Mouse (Mus musculus) limb, embryonic 14.5 days (tissue): ENCODE measurements at regions not wholly inside any gene's neighbourhood (a gene's known extent, or its start where the extent isn't known, plus 50 kb on each side); places are given as distances from the start of the nearest gene placed in this dataset.

Source experiments
- ATAC-seq: fragments of 200-750 bp; cut with Nextera tagmentation; 2 replicates; pipeline ENCODE4 v1.8.0; 2017; ENCODE audit warnings: low read depth, moderate number of reproducible peaks, moderate TSS enrichment; ENCODE audit not compliant: low FRiP score
- DNase-seq: peaks from one replicate; pipeline ENCODE4 v3.0.0-alpha.2; 2015; ENCODE audit warnings: low spot score
- H3K27ac ChIP-seq: fragments of 300-500 bp; sonication (generic); replicated peaks from 2 replicates; pipeline ENCODE4 v1.5.1; 2014; ENCODE audit warnings: low read depth, mild to moderate bottlenecking, low read length, moderate library complexity, mixed read lengths
- H3K27me3 ChIP-seq: fragments of 300-500 bp; sonication (generic); 2 replicates; pipeline ENCODE4 v1.6.1; 2014; ENCODE audit warnings: low read length, mixed read lengths; ENCODE audit not compliant: control insufficient read depth, insufficient read depth
- H3K36me3 ChIP-seq: fragments of 300-500 bp; sonication (generic); 2 replicates; pipeline ENCODE4 v1.6.1; 2014; ENCODE audit warnings: mild to moderate bottlenecking, low read length, moderate library complexity, mixed read lengths; ENCODE audit not compliant: control insufficient read depth, insufficient read depth
- H3K4me1 ChIP-seq: fragments of 300-500 bp; sonication (generic); 2 replicates; pipeline ENCODE4 v1.6.1; 2014; ENCODE audit warnings: antibody characterized with exemption, low read length, mixed read lengths; ENCODE audit not compliant: control insufficient read depth, insufficient read depth
- H3K4me2 ChIP-seq: fragments of 300-500 bp; sonication (generic); replicated peaks from 2 replicates; pipeline ENCODE4 v1.6.1; 2014; ENCODE audit warnings: low read depth, mild to moderate bottlenecking, low read length, moderate library complexity; ENCODE audit not compliant: severe bottlenecking
- H3K4me3 ChIP-seq: fragments of 300-500 bp; sonication (generic); replicated peaks from 2 replicates; pipeline ENCODE4 v1.5.1; 2014; ENCODE audit warnings: low read length
- H3K9ac ChIP-seq: fragments of 300-500 bp; sonication (generic); 2 replicates; pipeline ENCODE4 v1.6.1; 2014; ENCODE audit warnings: mild to moderate bottlenecking, low read depth, low read length, moderate library complexity; ENCODE audit not compliant: severe bottlenecking
- H3K9me3 ChIP-seq: fragments of 300-500 bp; sonication (generic); 2 replicates; pipeline ENCODE4 v1.6.1; 2016; ENCODE audit warnings: low read length; ENCODE audit not compliant: control insufficient read depth
- POLR2A ChIP-seq: fragments of 200-500 bp; IDR thresholded peaks from 2 replicates; pipeline ENCODE4 v1.8.0; 2012; ENCODE audit warnings: inconsistent platforms, mild to moderate bottlenecking, moderate library complexity, borderline replicate concordance; ENCODE audit not compliant: insufficient read depth, insufficient read length; ENCODE audit errors: extremely low read depth
- WGBS: fragments of 180-500 bp; shearing (Covaris S2); extraction: QIAGEN DNeasy Blood & Tissue Kit; methylation state at CpG from one replicate; pipeline ENCODE4 v1.1.7; 2014; 5-methylcytosine and 5-hydroxymethylcytosine counted together

DNA sequence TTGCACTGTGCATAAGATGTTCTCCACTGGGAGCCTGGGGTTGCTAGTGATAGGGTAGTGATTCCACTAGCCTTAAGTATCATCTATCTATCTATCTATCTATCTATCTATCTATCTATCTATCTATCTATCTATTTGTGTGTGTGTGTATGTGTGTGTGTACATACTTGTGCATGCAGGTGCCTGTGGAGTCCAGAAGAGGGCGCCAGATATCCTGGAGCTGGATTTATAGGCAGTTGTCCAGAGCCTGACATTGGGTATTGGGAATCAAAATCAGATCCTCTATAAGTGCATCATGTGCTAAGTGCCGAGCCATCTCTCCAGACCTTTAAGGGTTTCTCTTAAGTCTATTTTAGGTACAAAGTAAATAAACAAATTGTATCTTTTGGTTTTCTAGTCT lies 175.0 kb upstream of the Eif4g2 start:
- Histone ChIP-seq H3K27ac (no peak overlapping the region), H3K9me3 (no peaks in the 10 kb centered on the region), H3K9ac (no peak overlapping the region), H3K36me3 (no peaks in the 10 kb centered on the region), H3K27me3 (no peaks in the 10 kb centered on the region), H3K4me1 (peaks cover 2% of the 10 kb centered on the region; the same call in 1 of the 2 replicates), H3K4me2 (no peak overlapping the region), H3K4me3 (no peak overlapping the region)
- ATAC-seq (no peak), DNase-seq (no peak)
- TF ChIP-seq POLR2A, result no peak
- WGBS, result 92% methylated on average over 2 of the region's 2 CpGs

GRCm38 (mm10) chr7:111256199-111256598 lies 173.4 kb upstream of the Eif4g2 start:
- H3K9ac ChIP-seq, result no peak overlapping the region
- DNase-seq, result peak; percentile 8
- ATAC-seq, result peak; percentile 53; the same call in 1 of the 2 replicates
- WGBS, result 49% methylated on average over 2 of the region's 2 CpGs
- no peak overlapping the region for H3K27ac ChIP-seq
- no peak for TF ChIP-seq POLR2A
- H3K27me3 ChIP-seq, result no peaks in the 10 kb centered on the region
- no peaks in the 10 kb centered on the region for H3K9me3 ChIP-seq
- H3K4me2 ChIP-seq, result no peak overlapping the region
- peaks cover 2% of the 10 kb centered on the region; the same call in 1 of the 2 replicates for H3K4me1 ChIP-seq
- no peaks in the 10 kb centered on the region for H3K36me3 ChIP-seq
- no peak overlapping the region for H3K4me3 ChIP-seq

DNA sequence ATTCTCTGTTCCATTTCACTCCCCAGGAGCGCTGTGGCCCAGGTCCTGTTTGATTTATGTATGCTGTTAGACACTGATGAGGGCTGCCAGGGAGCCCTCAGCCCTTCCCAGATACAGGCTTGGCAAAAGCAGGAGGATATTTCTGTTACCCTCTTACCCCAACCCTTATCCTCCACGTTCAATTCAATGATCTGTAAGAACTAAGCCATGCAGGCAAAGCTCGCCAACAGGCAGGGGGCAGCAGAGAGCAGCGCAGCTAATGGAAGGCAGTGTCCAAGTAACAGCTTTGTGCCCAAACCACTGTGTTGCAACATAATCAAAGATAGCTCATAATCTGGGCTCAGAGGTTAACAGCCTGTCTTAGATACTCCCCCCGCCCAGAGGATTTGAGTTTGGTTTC lies 166.8 kb upstream of the Eif4g2 start:
- ATAC-seq (no peak), DNase-seq (peak; percentile 40)
- H3K9ac ChIP-seq, result no peak overlapping the region
- H3K4me2 ChIP-seq, result no peak overlapping the region
- no peak overlapping the region for H3K27ac ChIP-seq
- 35% methylated on average over 5 of the region's 5 CpGs for WGBS
- H3K27me3 ChIP-seq, result no peaks in the 10 kb centered on the region
- H3K36me3 ChIP-seq, result no peaks in the 10 kb centered on the region
- H3K9me3 ChIP-seq, result no peaks in the 10 kb centered on the region
- H3K4me1 ChIP-seq, result no peaks in the 10 kb centered on the region; the same call in 1 of the 2 replicates
- no peak for TF ChIP-seq POLR2A
- H3K4me3 ChIP-seq, result no peak overlapping the region

GRCm38 (mm10) chr7:111245488-111245887 lies 162.7 kb upstream of the Eif4g2 start:
- ATAC-seq (no peak), DNase-seq (no peak)
- no peaks in the 10 kb centered on the region for H3K4me1 ChIP-seq
- no peaks in the 10 kb centered on the region for H3K36me3 ChIP-seq
- H3K4me3 ChIP-seq, result no peak overlapping the region
- no peak overlapping the region for H3K27ac ChIP-seq
- H3K27me3 ChIP-seq, result no peaks in the 10 kb centered on the region; the same call in 1 of the 2 replicates
- 89% methylated on average over 8 of the region's 8 CpGs for WGBS
- no peaks in the 10 kb centered on the region for H3K9me3 ChIP-seq
- H3K9ac ChIP-seq, result no peak overlapping the region
- H3K4me2 ChIP-seq, result no peak overlapping the region
- no peak for TF ChIP-seq POLR2A

DNA sequence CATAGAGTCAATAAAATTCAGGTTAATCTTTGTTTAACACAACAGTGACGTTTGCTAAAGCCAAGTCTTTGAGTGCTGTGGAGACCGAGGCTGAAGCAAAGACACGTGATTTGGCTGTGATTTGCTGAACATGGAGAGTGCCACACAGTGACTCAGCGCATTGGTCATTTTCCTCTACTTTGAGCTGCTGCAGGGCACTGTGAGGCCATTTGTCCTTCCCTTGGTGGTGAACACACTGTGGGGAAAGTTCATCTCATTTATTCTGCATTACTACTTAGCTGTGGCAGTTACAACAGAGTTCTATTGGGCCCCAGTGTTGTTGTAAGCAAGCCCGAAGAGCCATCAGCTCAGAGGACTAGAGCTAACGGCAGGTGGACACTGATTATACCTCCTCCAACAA lies 162.2 kb upstream of the Eif4g2 start:
- WGBS, result 82% methylated on average over 6 of the region's 6 CpGs
- Histone ChIP-seq H3K4me1 (peaks cover 3% of the 10 kb centered on the region), H3K4me2 (no peak overlapping the region), H3K4me3 (no peak overlapping the region), H3K9me3 (no peaks in the 10 kb centered on the region), H3K27me3 (no peaks in the 10 kb centered on the region; the same call in 1 of the 2 replicates), H3K36me3 (no peaks in the 10 kb centered on the region), H3K9ac (no peak overlapping the region), H3K27ac (no peak overlapping the region)
- no peak for TF ChIP-seq POLR2A
- ATAC-seq (no peak), DNase-seq (no peak)

DNA sequence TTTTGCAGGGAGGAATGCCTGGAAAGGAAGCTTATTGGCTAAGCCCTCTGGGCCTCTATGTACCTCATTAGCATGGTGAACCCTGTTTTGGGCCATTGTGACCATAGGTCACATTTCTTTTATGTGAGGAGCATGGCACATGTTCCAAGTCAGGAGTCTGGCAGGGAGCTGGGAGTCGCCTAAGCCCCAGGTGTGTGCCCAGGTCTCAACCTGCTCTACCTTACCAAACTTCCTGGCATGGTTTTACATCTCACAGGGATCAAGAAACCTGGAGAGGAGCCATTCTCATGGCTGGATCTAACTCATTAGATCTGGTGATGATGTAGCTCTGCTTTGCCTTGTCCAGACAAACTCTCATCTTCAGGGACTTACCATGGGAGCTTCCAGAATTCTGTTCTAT lies 161.0 kb upstream of the Eif4g2 start:
- Histone ChIP-seq H3K9me3 (no peaks in the 10 kb centered on the region), H3K36me3 (no peaks in the 10 kb centered on the region), H3K27me3 (no peaks in the 10 kb centered on the region; the same call in 1 of the 2 replicates), H3K4me3 (no peak overlapping the region), H3K9ac (no peak overlapping the region), H3K4me1 (peaks cover 8% of the 10 kb centered on the region), H3K4me2 (no peak overlapping the region), H3K27ac (no peak overlapping the region)
- no peak for TF ChIP-seq POLR2A
- DNase-seq, result no peak
- WGBS, result 86% methylated on average over 1 of the region's 1 CpGs
- no peak for ATAC-seq
